In the genomic region with DNA sequence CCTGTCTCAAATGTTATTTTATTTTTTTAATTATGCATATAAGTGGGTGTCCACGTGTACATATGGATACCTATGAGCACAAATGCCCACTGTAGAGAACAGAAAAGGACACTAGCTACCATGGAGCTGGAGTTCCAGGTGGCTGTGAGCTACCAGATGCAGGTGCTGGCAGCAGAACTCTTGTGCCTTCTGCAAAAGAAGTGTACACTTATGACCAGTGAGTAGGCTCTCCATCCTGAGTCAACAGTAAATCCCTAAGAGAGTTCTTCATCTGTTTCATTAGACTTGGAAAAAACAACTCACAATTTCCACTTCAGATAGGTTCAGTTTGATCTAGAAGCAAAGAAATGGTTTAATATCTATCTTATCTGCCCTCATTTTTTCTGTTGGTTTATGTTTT, we compare ENCODE assay signal across 30 mouse cellular contexts.
"Had no signal": no experiment of that assay in that cellular context is flagged by ENCODE, and none has a peak within 500 bp of the region (broad histone marks: within the 10 kb centered on the region; RNA-seq: fewer than 3 reads in every experiment).

No protein-coding gene starts in this region.

- H3K36me3 ChIP-seq: limb, embryonic 10.5 days; limb, embryonic 12.5 days; limb, embryonic 13.5 days; limb, embryonic 15.5 days; liver, embryonic 12.5 days; liver, embryonic 13.5 days; liver, embryonic 15.5 days; lung, embryonic 15.5 days; midbrain, embryonic 10.5 days; midbrain, embryonic 12.5 days; midbrain, embryonic 13.5 days; midbrain, embryonic 15.5 days; neural tube, embryonic 12.5 days; neural tube, embryonic 13.5 days had no signal

- DNase-seq: left cerebral cortex, postnatal 4 days; liver; liver, embryonic 13.5 days; liver, postnatal 0 days; lung, adult 18-20 months; lung, embryonic 14.5 days; lung, postnatal 14 days; lung, postnatal 4 days; midbrain, embryonic 14.5 days had no signal

- H3K4me1 ChIP-seq: limb, embryonic 12.5 days; limb, embryonic 13.5 days; limb, embryonic 15.5 days; liver, embryonic 12.5 days; liver, embryonic 13.5 days; liver, embryonic 15.5 days; lung, embryonic 15.5 days; megakaryocyte, embryonic 14.5 days; midbrain, embryonic 10.5 days; midbrain, embryonic 12.5 days; midbrain, embryonic 13.5 days; midbrain, embryonic 15.5 days; neural tube, embryonic 12.5 days; neural tube, embryonic 13.5 days had no signal

- H3K4me3 ChIP-seq: left cerebral cortex, adult 2 months; limb, embryonic 10.5 days; limb, embryonic 12.5 days; limb, embryonic 13.5 days; limb, embryonic 15.5 days; liver, embryonic 12.5 days; liver, embryonic 13.5 days; liver, embryonic 15.5 days; lung, embryonic 15.5 days; megakaryocyte, embryonic 14.5 days; midbrain, embryonic 10.5 days; midbrain, embryonic 12.5 days; midbrain, embryonic 13.5 days; midbrain, embryonic 15.5 days; myocyte; neural tube, embryonic 12.5 days; neural tube, embryonic 13.5 days had no signal

- H3K9me3 ChIP-seq: limb, embryonic 10.5 days; limb, embryonic 12.5 days; limb, embryonic 13.5 days; limb, embryonic 15.5 days; liver, embryonic 12.5 days; liver, embryonic 13.5 days; liver, embryonic 15.5 days; lung, embryonic 15.5 days; megakaryocyte, embryonic 14.5 days; midbrain, embryonic 10.5 days; midbrain, embryonic 12.5 days; midbrain, embryonic 13.5 days; midbrain, embryonic 15.5 days; neural tube, embryonic 12.5 days; neural tube, embryonic 13.5 days had no signal

- H3K9ac ChIP-seq: limb, embryonic 12.5 days; limb, embryonic 13.5 days; limb, embryonic 15.5 days; liver, embryonic 12.5 days; liver, embryonic 13.5 days; liver, embryonic 14.5 days; liver, embryonic 15.5 days; liver, postnatal 0 days; lung, embryonic 14.5 days; lung, embryonic 15.5 days; midbrain, embryonic 12.5 days; midbrain, embryonic 13.5 days; midbrain, embryonic 15.5 days; neural tube, embryonic 12.5 days; neural tube, embryonic 13.5 days had no signal

- H3K27me3 ChIP-seq: limb, embryonic 12.5 days; limb, embryonic 13.5 days; limb, embryonic 15.5 days; liver, embryonic 12.5 days; liver, embryonic 13.5 days; liver, embryonic 15.5 days; lung, embryonic 15.5 days; megakaryocyte, embryonic 14.5 days; midbrain, embryonic 12.5 days; midbrain, embryonic 13.5 days; midbrain, embryonic 15.5 days; neural tube, embryonic 12.5 days; neural tube, embryonic 13.5 days had no signal

- H3K4me2 ChIP-seq: limb, embryonic 12.5 days; limb, embryonic 13.5 days; limb, embryonic 15.5 days; liver, embryonic 11.5 days; liver, embryonic 12.5 days; liver, embryonic 13.5 days; liver, embryonic 15.5 days; lung, embryonic 14.5 days; lung, embryonic 15.5 days; midbrain, embryonic 11.5 days; midbrain, embryonic 12.5 days; midbrain, embryonic 13.5 days; midbrain, embryonic 15.5 days; neural tube, embryonic 12.5 days; neural tube, embryonic 13.5 days had no signal

- ATAC-seq: liver, embryonic 12.5 days; liver, postnatal 0 days; midbrain, embryonic 13.5 days; midbrain, embryonic 15.5 days; midbrain, embryonic 16.5 days had no signal

- H3K27ac ChIP-seq: left cerebral cortex, adult 2 months; limb, embryonic 10.5 days; limb, embryonic 12.5 days; limb, embryonic 13.5 days; limb, embryonic 15.5 days; liver, embryonic 12.5 days; liver, embryonic 13.5 days; liver, embryonic 14.5 days; liver, embryonic 15.5 days; lung, embryonic 15.5 days; macrophage; midbrain, embryonic 10.5 days; midbrain, embryonic 12.5 days; midbrain, embryonic 13.5 days; midbrain, embryonic 15.5 days; neural tube, embryonic 12.5 days; neural tube, embryonic 13.5 days had no signal
